Mouse (Mus musculus) small intestine, adult 2 months (tissue): ENCODE measurements at regions not wholly inside any gene's neighbourhood (a gene's known extent, or its start where the extent isn't known, plus 50 kb on each side); places are given as distances from the start of the nearest gene placed in this dataset.

Source experiments
- H3K27ac ChIP-seq: fragments of 200-500 bp; 2 replicates; pipeline ENCODE4 v1.5.1; 2012; ENCODE audit warnings: low read depth, low read length, control low read depth, inconsistent platforms; ENCODE audit not compliant: insufficient read depth
- H3K27me3 ChIP-seq: fragments of 200-500 bp; 2 replicates; pipeline ENCODE4 v1.6.1; 2012; ENCODE audit warnings: mild to moderate bottlenecking, moderate library complexity, low read length, inconsistent platforms; ENCODE audit not compliant: control insufficient read depth, insufficient read depth
- H3K36me3 ChIP-seq: fragments of 200-500 bp; 2 replicates; pipeline ENCODE4 v1.6.1; 2012; ENCODE audit warnings: mild to moderate bottlenecking, low read length, control low read depth, inconsistent platforms; ENCODE audit not compliant: control insufficient read depth, insufficient read depth
- H3K4me1 ChIP-seq: fragments of 200-500 bp; 2 replicates; pipeline ENCODE4 v1.6.1; 2012; ENCODE audit warnings: low read length, inconsistent platforms, mixed read lengths; ENCODE audit not compliant: control insufficient read depth, insufficient read depth, insufficient read length
- H3K4me3 ChIP-seq: fragments of 200-500 bp; 2 replicates; pipeline ENCODE4 v1.5.1; 2012; ENCODE audit warnings: low read depth, mild to moderate bottlenecking, control low read depth, inconsistent platforms, low read length, moderate library complexity
- CTCF ChIP-seq: fragments of 200-500 bp; IDR thresholded peaks from 2 replicates; pipeline ENCODE4 v1.5.1; 2012; ENCODE audit warnings: low read depth, mild to moderate bottlenecking, control low read depth, inconsistent platforms, low read length, moderate library complexity, mixed read lengths; ENCODE audit not compliant: insufficient replicate concordance, insufficient read length; ENCODE audit errors: extremely low read depth
- POLR2A ChIP-seq: fragments of 200-500 bp; IDR thresholded peaks from 2 replicates; pipeline ENCODE4 v1.6.1; 2012; ENCODE audit warnings: low read depth, mild to moderate bottlenecking, control low read depth, inconsistent platforms, low read length, moderate library complexity
- WGBS: fragments of 180-500 bp; shearing (Covaris S2); methylation state at CpG from one replicate; pipeline ENCODE4 v1.1.7; 2018; 5-methylcytosine and 5-hydroxymethylcytosine counted together

DNA sequence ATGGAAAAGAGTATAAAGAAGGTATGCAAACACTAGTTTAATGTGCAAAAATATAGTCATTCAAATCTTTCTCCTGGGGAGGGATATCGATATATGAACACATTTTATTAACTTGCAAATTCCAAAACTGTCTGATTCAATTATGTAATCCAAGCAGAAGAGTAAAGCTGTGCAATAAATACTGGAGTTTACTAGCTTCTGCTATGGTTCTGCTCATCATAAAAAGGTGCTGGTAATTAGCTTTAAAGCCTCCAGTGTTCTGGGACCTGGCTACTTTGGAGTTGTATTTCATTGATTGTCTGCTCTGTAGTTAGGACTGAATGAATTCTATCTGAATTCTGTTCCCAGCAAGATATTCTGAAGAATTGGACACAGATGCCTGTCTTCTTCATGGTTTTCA is 602.7 kb upstream of the Akr1e1 start:
- Histone ChIP-seq H3K4me1 (no peaks in the 10 kb centered on the region), H3K36me3 (no peaks in the 10 kb centered on the region), H3K27me3 (no peaks in the 10 kb centered on the region), H3K4me3 (no peak overlapping the region), H3K27ac (no peak overlapping the region)
- WGBS, result 88% methylated on average over 1 of the region's 1 CpGs
- no peak for TF ChIP-seq POLR2A
- no peak for TF ChIP-seq CTCF

DNA sequence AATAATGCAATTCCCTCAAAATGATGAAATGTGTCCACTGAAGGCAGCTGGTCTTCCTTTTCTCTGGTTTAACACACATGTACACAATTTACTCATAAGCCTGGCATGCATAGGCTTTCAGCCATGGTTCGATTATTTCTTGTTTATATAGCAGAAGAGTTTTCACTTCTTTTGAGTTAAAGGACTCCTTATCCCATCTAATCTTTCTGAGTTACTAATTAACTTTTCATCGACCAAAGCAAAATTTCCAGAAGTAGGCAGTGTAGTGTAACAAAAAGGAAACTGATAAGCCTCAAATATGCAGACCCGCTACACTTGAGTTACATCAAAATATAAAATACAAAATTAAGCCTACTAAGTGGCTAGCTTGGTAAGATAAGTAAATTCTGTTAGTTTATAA is 620.5 kb upstream of the Akr1e1 start:
- no peak overlapping the region for H3K27ac ChIP-seq
- no peak overlapping the region for H3K4me3 ChIP-seq
- 29% methylated on average over 3 of the region's 3 CpGs for WGBS
- no peaks in the 10 kb centered on the region for H3K27me3 ChIP-seq
- no peaks in the 10 kb centered on the region for H3K36me3 ChIP-seq
- TF ChIP-seq POLR2A (no peak), CTCF (no peak)
- H3K4me1 ChIP-seq, result no peaks in the 10 kb centered on the region

DNA sequence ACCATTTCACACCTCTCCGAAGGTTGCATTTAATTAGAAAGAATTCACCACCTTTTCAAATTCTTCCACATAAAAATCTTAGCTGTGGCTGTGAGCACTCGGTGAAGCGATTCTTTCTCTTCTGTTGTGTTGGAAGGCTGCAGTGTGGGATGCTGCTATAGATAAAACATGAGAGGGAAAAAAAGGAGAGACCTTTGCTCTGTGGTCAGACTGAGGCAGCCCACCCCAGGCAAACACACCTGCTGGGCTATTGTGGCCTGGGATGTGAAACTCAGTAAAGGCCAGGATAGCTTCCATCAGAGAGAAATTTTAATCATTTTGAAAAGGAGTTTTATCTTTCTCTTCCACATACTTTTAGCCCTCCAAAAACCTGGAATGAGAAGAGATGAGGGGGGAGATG is 625.3 kb upstream of the Akr1e1 start:
- Histone ChIP-seq H3K27me3 (no peaks in the 10 kb centered on the region), H3K4me3 (no peak overlapping the region), H3K4me1 (no peaks in the 10 kb centered on the region), H3K36me3 (no peaks in the 10 kb centered on the region), H3K27ac (no peak overlapping the region)
- no peak for TF ChIP-seq CTCF
- no peak for TF ChIP-seq POLR2A
- WGBS, result 84% methylated on average over 3 of the region's 3 CpGs

DNA sequence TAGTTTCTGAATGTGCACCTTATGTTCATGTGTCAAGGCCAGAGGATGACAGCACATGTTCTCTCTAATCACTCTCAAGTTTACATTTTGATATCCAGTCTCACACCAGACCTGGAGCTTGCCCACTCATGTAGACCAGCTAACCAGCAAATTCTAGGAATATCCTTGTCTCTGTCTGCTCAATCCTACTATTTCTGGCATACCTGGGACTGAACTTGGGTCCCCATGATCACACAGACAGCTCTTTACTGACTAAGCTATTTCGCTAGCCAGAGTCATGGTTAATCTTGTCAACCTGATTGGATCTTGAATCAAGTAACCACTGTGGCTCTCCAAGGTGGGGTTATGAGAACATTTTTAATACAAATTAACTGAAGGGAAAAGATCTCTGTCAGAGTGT is 625.9 kb upstream of the Klf6 start:
- no peaks in the 10 kb centered on the region for H3K36me3 ChIP-seq
- WGBS, result 100% methylated on average over 1 of the region's 1 CpGs
- no peaks in the 10 kb centered on the region for H3K27me3 ChIP-seq
- H3K4me1 ChIP-seq, result no peaks in the 10 kb centered on the region
- no peak overlapping the region for H3K27ac ChIP-seq
- TF ChIP-seq CTCF (no peak), POLR2A (no peak)
- H3K4me3 ChIP-seq, result no peak overlapping the region

DNA sequence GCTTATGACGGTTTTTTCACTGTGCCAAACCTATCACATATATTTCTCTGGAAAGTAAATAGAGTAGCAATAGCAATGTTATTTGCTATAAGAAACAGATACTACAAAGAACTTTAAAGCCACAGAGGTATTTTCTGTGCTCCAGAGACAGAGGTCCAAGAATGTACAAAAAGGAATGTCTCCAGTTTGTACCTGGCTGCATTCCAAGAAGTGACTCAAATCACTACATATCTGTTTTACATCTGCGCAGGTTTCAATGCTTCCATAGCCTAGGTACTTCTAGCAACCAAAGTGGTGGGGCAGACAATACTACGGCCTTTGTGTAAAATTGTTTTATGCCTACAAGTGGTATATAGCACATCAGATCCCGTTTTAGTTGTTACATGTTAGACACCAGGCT is 620.7 kb upstream of the Klf6 start:
- H3K27ac ChIP-seq, result no peak overlapping the region
- 71% methylated on average over 4 of the region's 4 CpGs for WGBS
- no peak overlapping the region for H3K4me3 ChIP-seq
- H3K27me3 ChIP-seq, result no peaks in the 10 kb centered on the region
- no peaks in the 10 kb centered on the region for H3K4me1 ChIP-seq
- no peaks in the 10 kb centered on the region for H3K36me3 ChIP-seq
- no peak for TF ChIP-seq CTCF
- TF ChIP-seq POLR2A, result no peak

GRCm38 (mm10) chr13:5242782-5243181 is 618.5 kb upstream of the Klf6 start:
- no peak for TF ChIP-seq POLR2A
- TF ChIP-seq CTCF, result no peak
- Histone ChIP-seq H3K36me3 (no peaks in the 10 kb centered on the region), H3K4me3 (no peak overlapping the region), H3K4me1 (no peaks in the 10 kb centered on the region), H3K27ac (no peak overlapping the region), H3K27me3 (no peaks in the 10 kb centered on the region)
- WGBS, result 77% methylated on average over 2 of the region's 2 CpGs

- Histone ChIP-seq H3K4me1 (no peaks in the 10 kb centered on the region), H3K27me3 (no peaks in the 10 kb centered on the region), H3K27ac (no peak overlapping the region), H3K4me3 (no peak overlapping the region), H3K36me3 (no peaks in the 10 kb centered on the region)
- 47% methylated on average over 3 of the region's 3 CpGs for WGBS
- TF ChIP-seq CTCF (no peak), POLR2A (no peak)
Observed at GRCm38 (mm10) chr13:5248671-5249391, 612.5 kb upstream of the Klf6 start.
